8 mouse cellular contexts compared by ENCODE assay signal in the genomic region with DNA sequence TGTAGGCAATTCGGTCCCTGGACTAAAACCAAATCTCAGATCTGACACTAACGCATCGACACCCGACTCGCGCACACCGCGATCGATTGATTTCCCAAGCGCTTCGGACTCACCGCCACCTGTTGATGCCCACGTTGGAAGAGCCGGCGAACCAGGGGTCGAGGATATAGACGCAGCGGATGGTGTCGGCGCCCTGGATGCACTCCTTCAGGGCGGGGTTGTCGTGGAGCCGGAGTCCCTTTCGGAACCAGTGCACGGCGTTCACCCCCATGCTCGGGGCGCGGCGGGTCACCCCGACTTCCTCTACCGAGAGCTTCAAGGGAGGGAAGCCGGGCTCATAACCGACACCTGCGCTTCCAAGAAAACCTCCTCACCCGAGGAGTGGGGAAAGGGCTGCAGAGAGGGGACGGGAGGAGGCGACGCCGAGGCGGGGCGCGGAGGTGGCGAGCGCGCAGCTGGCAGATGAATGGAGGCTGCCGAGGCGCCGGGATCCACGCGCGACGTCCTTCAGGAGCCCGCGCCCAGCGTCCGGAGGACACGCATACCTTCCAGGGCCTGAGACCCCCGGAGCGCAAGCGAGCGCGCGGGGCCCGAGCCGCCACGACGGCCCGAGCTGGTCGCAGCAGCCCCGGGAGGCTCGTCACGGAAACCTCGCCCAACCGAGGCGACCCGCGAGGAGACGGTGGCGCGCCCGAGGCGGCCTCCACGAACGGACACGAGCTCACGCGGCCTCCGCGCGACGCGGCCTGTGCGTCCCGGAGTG. TPM values are rescaled to one million over a fixed set of nuclear protein-coding genes. Genes with fewer than 3 reads are reported as not detected.
DNase-seq lines count a peak whose midpoint lies in the region; ATAC-seq and TF ChIP-seq lines count a peak whose summit lies in the region.

No protein-coding gene starts in this region.

- WGBS in embryonic facial prominence, embryonic 15.5 days: under 1% methylated on average over 95 of the region's 95 CpGs
- under 1% methylated on average over 94 of the region's 95 CpGs for WGBS in heart, embryonic 13.5 days
- WGBS in lung, postnatal 0 days: under 1% methylated on average over 72 of the region's 95 CpGs

- TF ChIP-seq POLR2A in ES-Bruce4 (IDR thresholded peaks at IDR 0.05; ENCODE audit: insufficient read depth, low read length): no peak
- no peak for TF ChIP-seq POLR2A in bone marrow macrophage, adult 2 months (IDR thresholded peaks at IDR 0.05; ENCODE audit: borderline replicate concordance, low read depth, low read length)

- no peaks in the 10 kb centered on the region for H3K9me3 ChIP-seq in ES-Bruce4 (replicated peaks; ENCODE audit: control insufficient read depth, insufficient read depth, low read length, poor library complexity, severe bottlenecking)
- no peaks in the 10 kb centered on the region for H3K9me3 ChIP-seq in embryonic facial prominence, embryonic 15.5 days (replicated peaks)
- H3K9me3 ChIP-seq in heart, embryonic 13.5 days: no peaks in the 10 kb centered on the region
- no peaks in the 10 kb centered on the region for H3K9me3 ChIP-seq in lung, postnatal 0 days (ENCODE audit: low read length)

- DNase-seq in kidney, postnatal 36 days: peak; percentile 16 to 51
- DNase-seq in lung, postnatal 0 days (ENCODE audit: low spot score): peak; percentile 44
- DNase-seq in ovary, adult 18-20 months (ENCODE audit: low spot score): peak; percentile 12
- DNase-seq in thymus, postnatal 4 days: peak; percentile 76

- no peaks in the 10 kb centered on the region for H3K4me1 ChIP-seq in ES-Bruce4 (ENCODE audit: control insufficient read depth, insufficient read depth, low read length)
- peaks cover 11% of the 10 kb centered on the region for H3K4me1 ChIP-seq in bone marrow macrophage, adult 2 months (ENCODE audit: control insufficient read depth, insufficient read depth, low read length)
- peaks cover 13% of the 10 kb centered on the region for H3K4me1 ChIP-seq in embryonic facial prominence, embryonic 15.5 days
- peaks cover 14% of the 10 kb centered on the region for H3K4me1 ChIP-seq in heart, embryonic 13.5 days
- H3K4me1 ChIP-seq in lung, postnatal 0 days (ENCODE audit: insufficient read depth, low read depth, low read length): peaks cover 10% of the 10 kb centered on the region; the same call in 1 of the 2 replicates

- no peak for TF ChIP-seq CTCF in ES-Bruce4 (IDR thresholded peaks at IDR 0.05; ENCODE audit: low read depth, low read length)
- TF ChIP-seq CTCF in bone marrow macrophage, adult 2 months (IDR thresholded peaks at IDR 0.05; ENCODE audit: low read depth, low read length): no peak
- no peak for TF ChIP-seq CTCF in lung, postnatal 0 days (IDR thresholded peaks at IDR 0.05)

- no peak overlapping the region for H3K27ac ChIP-seq in ES-Bruce4 (ENCODE audit: insufficient read depth, low read length)
- H3K27ac ChIP-seq in bone marrow macrophage, adult 2 months (ENCODE audit: insufficient read depth, low read depth, low read length): no peak overlapping the region
- H3K27ac ChIP-seq in embryonic facial prominence, embryonic 15.5 days (replicated peaks): peak overlapping the region; percentile 96
- H3K27ac ChIP-seq in heart, embryonic 13.5 days (replicated peaks): peak overlapping the region; percentile 41; the same call in 1 of the 2 replicates
- peak overlapping the region; percentile 98 for H3K27ac ChIP-seq in lung, postnatal 0 days (ENCODE audit: low read length)

- H3K4me2 ChIP-seq in embryonic facial prominence, embryonic 15.5 days (replicated peaks): peak overlapping the region; percentile 94
- peak overlapping the region; percentile 96 for H3K4me2 ChIP-seq in heart, embryonic 13.5 days
- peak overlapping the region; percentile 94 for H3K4me2 ChIP-seq in lung, postnatal 0 days (replicated peaks; ENCODE audit: low read depth, low read length)

- H3K4me3 ChIP-seq in ES-Bruce4 (ENCODE audit: low read depth, low read length): peak overlapping the region; percentile 92
- peak overlapping the region; percentile 80 for H3K4me3 ChIP-seq in bone marrow macrophage, adult 2 months (ENCODE audit: insufficient read depth, low read length)
- peak overlapping the region; percentile 92 for H3K4me3 ChIP-seq in embryonic facial prominence, embryonic 15.5 days (replicated peaks)
- H3K4me3 ChIP-seq in heart, embryonic 13.5 days: peak overlapping the region; percentile 92
- peak overlapping the region; percentile 94 for H3K4me3 ChIP-seq in lung, postnatal 0 days (ENCODE audit: low read depth, low read length)

- H3K9ac ChIP-seq in ES-Bruce4 (ENCODE audit: low read depth, poor library complexity, severe bottlenecking): peak overlapping the region; percentile 63
- H3K9ac ChIP-seq in embryonic facial prominence, embryonic 15.5 days: peak overlapping the region; percentile 84
- H3K9ac ChIP-seq in heart, embryonic 13.5 days: peak overlapping the region; percentile 90
- H3K9ac ChIP-seq in lung, postnatal 0 days (replicated peaks; ENCODE audit: low read depth): peak overlapping the region; percentile 91

- H3K36me3 ChIP-seq in ES-Bruce4 (ENCODE audit: control insufficient read depth, insufficient read depth, low read length, poor library complexity, severe bottlenecking): 0 out of 2 replicates have a peak, but pooled peaks cover 3% of the 10 kb centered on the region
- no peaks in the 10 kb centered on the region for H3K36me3 ChIP-seq in embryonic facial prominence, embryonic 15.5 days
- no peaks in the 10 kb centered on the region for H3K36me3 ChIP-seq in heart, embryonic 13.5 days
- H3K36me3 ChIP-seq in lung, postnatal 0 days (ENCODE audit: insufficient read depth, low read length): no peaks in the 10 kb centered on the region

- no peaks in the 10 kb centered on the region for H3K27me3 ChIP-seq in ES-Bruce4 (ENCODE audit: control insufficient read depth, insufficient read depth, low read length, poor library complexity, severe bottlenecking)
- H3K27me3 ChIP-seq in embryonic facial prominence, embryonic 15.5 days: no peaks in the 10 kb centered on the region
- H3K27me3 ChIP-seq in heart, embryonic 13.5 days (replicated peaks): no peaks in the 10 kb centered on the region
- H3K27me3 ChIP-seq in lung, postnatal 0 days (replicated peaks; ENCODE audit: insufficient read depth, low read length): no peaks in the 10 kb centered on the region; the same call in 1 of the 2 replicates

- ATAC-seq in embryonic facial prominence, embryonic 15.5 days (ENCODE audit: insufficient number of reproducible peaks, low FRiP score, low TSS enrichment, low read depth): peak; percentile 45
- peak; percentile 1; the same call in 1 of the 2 replicates for ATAC-seq in heart, embryonic 13.5 days (ENCODE audit: extremely low read depth, insufficient number of reproducible peaks, low FRiP score, low TSS enrichment)
- ATAC-seq in lung, postnatal 0 days: peak; percentile 7

- TF ChIP-seq EP300 in ES-Bruce4 (IDR thresholded peaks at IDR 0.05; ENCODE audit: insufficient read depth, low read depth, low read length): no peak
- TF ChIP-seq EP300 in lung, postnatal 0 days (IDR thresholded peaks at IDR 0.05): no peak

RNA-seq across cellular contexts. Expression of gene Cry1, which starts 0.5 kb away (rescaled TPM):
- polyA plus RNA-seq in ES-Bruce4 (2011; ENCODE audit: insufficient read depth, insufficient read length, low read depth, missing spikeins): 25.1 and 27.7 TPM in 2 replicates
- 3.6 and 4.5 TPM in 2 replicates for polyA plus RNA-seq in bone marrow macrophage, adult 2 months (2012; ENCODE audit: insufficient read depth, insufficient read length, missing spikeins)
- polyA plus RNA-seq in embryonic facial prominence, embryonic 15.5 days (2015; fragmentation: Nextera tagmentation; extraction: Ambion mirVana): 34.6 and 37.7 TPM in 2 replicates
- 14.8 and 15.2 TPM in 2 replicates for polyA plus RNA-seq in heart, embryonic 13.5 days (2015; fragmentation: Nextera tagmentation; extraction: Ambion mirVana)
- polyA plus RNA-seq in lung, postnatal 0 days (2015; fragmentation: Nextera tagmentation; extraction: Ambion mirVana): 28.8 and 29.4 TPM in 2 replicates

RNA-seq across cellular contexts. Expression of gene Mterf2, which starts 56.6 kb away (rescaled TPM):
- polyA plus RNA-seq in ES-Bruce4 (2011; ENCODE audit: insufficient read depth, insufficient read length, low read depth, missing spikeins): 11.3 and 17.3 TPM in 2 replicates
- polyA plus RNA-seq in bone marrow macrophage, adult 2 months (2012; ENCODE audit: insufficient read depth, insufficient read length, missing spikeins): 0.51 TPM in 1 of 2 replicates, not detected in the other
- 15.7 and 15.8 TPM in 2 replicates for polyA plus RNA-seq in embryonic facial prominence, embryonic 15.5 days (2015; fragmentation: Nextera tagmentation; extraction: Ambion mirVana)
- polyA plus RNA-seq in heart, embryonic 13.5 days (2015; fragmentation: Nextera tagmentation; extraction: Ambion mirVana): 11.5 and 11.8 TPM in 2 replicates
- 7.2 and 7.3 TPM in 2 replicates for polyA plus RNA-seq in lung, postnatal 0 days (2015; fragmentation: Nextera tagmentation; extraction: Ambion mirVana)

Comparison
In these comparisons a context has a peak if more than half of its experiments do, and no peak if none do; other contexts are left out.
1. H3K27ac ChIP-seq: peak in embryonic facial prominence, embryonic 15.5 days (single experiment), heart, embryonic 13.5 days (single experiment) and lung, postnatal 0 days (single experiment); none in ES-Bruce4 (single experiment) and bone marrow macrophage, adult 2 months (single experiment).
2. DNase-seq: peak in every context shown above with its lines; median percentile 76 in thymus, postnatal 4 days; 44 in lung, postnatal 0 days; 34 in kidney, postnatal 36 days; 12 in ovary, adult 18-20 months.
3. Peak in every context shown above with its lines, with median percentiles within 50 percentile points of each other: H3K4me3 ChIP-seq, H3K9ac ChIP-seq, ATAC-seq and H3K4me2 ChIP-seq.